Mouse (Mus musculus) cortical plate, adult 2 months (tissue): ENCODE results near the gene Bnip1.

Source experiments
- CTCF ChIP-seq: fragments of 200-500 bp; IDR thresholded peaks from 2 replicates; pipeline ENCODE4 v1.5.1; 2011; ENCODE audit warnings: mild to moderate bottlenecking, control low read depth, low read length; ENCODE audit not compliant: insufficient read depth; ENCODE audit errors: extremely low read depth
- POLR2A ChIP-seq: fragments of 200-500 bp; IDR thresholded peaks from 2 replicates; pipeline ENCODE4 v1.6.1; 2011; ENCODE audit warnings: mild to moderate bottlenecking, low read length, control low read depth; ENCODE audit not compliant: insufficient read depth; ENCODE audit errors: extremely low read depth

DNA sequence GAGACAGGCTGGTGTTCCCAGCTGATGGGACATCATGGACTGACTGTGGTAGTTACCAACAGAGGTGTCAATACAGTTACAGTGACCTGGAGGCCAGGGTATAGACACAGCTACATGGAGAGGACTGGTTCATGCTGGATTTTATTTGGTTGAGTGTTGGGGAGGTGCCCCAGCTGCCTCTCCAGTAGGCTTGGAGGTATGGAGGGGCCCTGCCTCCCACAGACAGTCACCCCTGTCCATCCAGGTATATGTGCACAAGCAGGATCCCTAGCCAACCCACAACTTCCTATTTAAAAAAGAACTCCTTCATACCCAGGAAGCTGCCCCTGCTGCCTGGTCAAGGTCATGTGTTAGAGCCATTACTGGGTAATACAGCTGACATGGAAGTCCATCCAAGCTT lies 36.9 kb downstream of the Bnip1 start:
- no peak for TF ChIP-seq POLR2A
- no peak for TF ChIP-seq CTCF
